In genomic region chr8:70863956-70864711, GRCm38 (mm10) we compare ENCODE assay signal across 8 mouse cellular contexts. TPM values are rescaled to one million over a fixed set of nuclear protein-coding genes. Genes with fewer than 3 reads are reported as not detected.
A peak's percentile ranks its signal among the peaks of the same experiment; 100 is the strongest.
DNase-seq lines count a peak whose midpoint lies in the region; ATAC-seq and TF ChIP-seq lines count a peak whose summit lies in the region.

No protein-coding gene starts in this region.

- H3K9me3 ChIP-seq in ES-Bruce4 (replicated peaks; ENCODE audit: control insufficient read depth, insufficient read depth, low read length, poor library complexity, severe bottlenecking): no peaks in the 10 kb centered on the region
- H3K9me3 ChIP-seq in forebrain, embryonic 11.5 days (ENCODE audit: control insufficient read depth, low read length): no peaks in the 10 kb centered on the region
- no peaks in the 10 kb centered on the region for H3K9me3 ChIP-seq in intestine, embryonic 16.5 days (ENCODE audit: control insufficient read depth, low read length)

- H3K4me3 ChIP-seq in ES-Bruce4 (ENCODE audit: low read depth, low read length): peak overlapping the region; percentile 20
- H3K4me3 ChIP-seq in forebrain, embryonic 11.5 days (ENCODE audit: low read depth, low read length): peak overlapping the region; percentile 54
- H3K4me3 ChIP-seq in intestine, embryonic 16.5 days (ENCODE audit: low read length): peak overlapping the region; percentile 53

- ATAC-seq in forebrain, embryonic 11.5 days (replicated peaks; ENCODE audit: low FRiP score): no peak
- ATAC-seq in intestine, embryonic 16.5 days: no peak

- TF ChIP-seq CTCF in ES-Bruce4 (IDR thresholded peaks at IDR 0.05; ENCODE audit: low read depth, low read length): no peak

- TF ChIP-seq EP300 in ES-Bruce4 (IDR thresholded peaks at IDR 0.05; ENCODE audit: insufficient read depth, low read depth, low read length): no peak

- intact Hi-C loops in heart, postnatal 25 days (cut with DNase I): no loop called here

- H3K36me3 ChIP-seq in ES-Bruce4 (ENCODE audit: control insufficient read depth, insufficient read depth, low read length, poor library complexity, severe bottlenecking): no peaks in the 10 kb centered on the region; the same call in 1 of the 2 replicates
- H3K36me3 ChIP-seq in forebrain, embryonic 11.5 days (ENCODE audit: control insufficient read depth, insufficient read depth, low read length): no peaks in the 10 kb centered on the region
- H3K36me3 ChIP-seq in intestine, embryonic 16.5 days (ENCODE audit: control insufficient read depth, insufficient read depth, low read length): no peaks in the 10 kb centered on the region

- peak overlapping the region; percentile 97 for H3K4me2 ChIP-seq in forebrain, embryonic 11.5 days (ENCODE audit: low read depth, low read length, severe bottlenecking)
- peak overlapping the region; percentile 81 for H3K4me2 ChIP-seq in intestine, embryonic 16.5 days (ENCODE audit: low read depth, low read length)

- peaks cover 3% of the 10 kb centered on the region for H3K4me1 ChIP-seq in ES-Bruce4 (ENCODE audit: control insufficient read depth, insufficient read depth, low read length)
- peaks cover 28% of the 10 kb centered on the region for H3K4me1 ChIP-seq in forebrain, embryonic 11.5 days (replicated peaks; ENCODE audit: control insufficient read depth, insufficient read depth, low read length)
- H3K4me1 ChIP-seq in intestine, embryonic 16.5 days (ENCODE audit: control insufficient read depth, insufficient read depth, low read length): peaks cover 43% of the 10 kb centered on the region

- peaks cover 14% of the 10 kb centered on the region for H3K27me3 ChIP-seq in ES-Bruce4 (ENCODE audit: control insufficient read depth, insufficient read depth, low read length, poor library complexity, severe bottlenecking)
- peaks cover 7% of the 10 kb centered on the region for H3K27me3 ChIP-seq in forebrain, embryonic 11.5 days (ENCODE audit: control insufficient read depth, insufficient read depth, low read length)
- H3K27me3 ChIP-seq in intestine, embryonic 16.5 days (replicated peaks; ENCODE audit: control insufficient read depth, insufficient read depth, low read length): peaks cover 24% of the 10 kb centered on the region

- peak overlapping the region; percentile 41; the same call in 1 of the 2 replicates for H3K9ac ChIP-seq in ES-Bruce4 (ENCODE audit: low read depth, poor library complexity, severe bottlenecking)
- peak overlapping the region; percentile 79 for H3K9ac ChIP-seq in forebrain, embryonic 11.5 days (ENCODE audit: low read length)
- peak overlapping the region; percentile 59 for H3K9ac ChIP-seq in intestine, embryonic 16.5 days (ENCODE audit: low read depth, low read length)

- no peak overlapping the region for H3K27ac ChIP-seq in ES-Bruce4 (ENCODE audit: insufficient read depth, low read length)
- peak overlapping the region; percentile 96 for H3K27ac ChIP-seq in forebrain, embryonic 11.5 days (ENCODE audit: low read depth, low read length)
- H3K27ac ChIP-seq in intestine, embryonic 16.5 days (ENCODE audit: low read length): peak overlapping the region; percentile 17; the same call in 1 of the 2 replicates

- TF ChIP-seq POLR2A in ES-Bruce4 (IDR thresholded peaks at IDR 0.05; ENCODE audit: insufficient read depth, low read length): no peak

- peak; percentile 93 for DNase-seq in heart, adult 11 months
- no peak for DNase-seq in heart, postnatal 25 days (ENCODE audit: low spot score)
- DNase-seq in forebrain, embryonic 11.5 days (ENCODE audit: low spot score): peak; percentile 76
- DNase-seq in naive thymus-derived CD4-positive, alpha-beta T cell, adult 2 months (ENCODE audit: low read depth): peak; percentile 63
- DNase-seq in layer of hippocampus, postnatal 14 days (ENCODE audit: low spot score in 2 of 2): no peak
- no peak for DNase-seq in layer of hippocampus, adult 9-11 months

- 1% methylated on average over 46 of the region's 46 CpGs for WGBS in forebrain, embryonic 11.5 days
- WGBS in intestine, embryonic 16.5 days: 2% methylated on average over 46 of the region's 46 CpGs

RNA-seq across cellular contexts. Expression of gene Kcnn1, which starts 1.1 kb away (rescaled TPM):
- 1 to 10 TPM; 8.1 to 8.6 TPM for total RNA-seq in heart, postnatal 25 days (2021)
- 3.2 and 3.5 TPM in 2 replicates for polyA plus RNA-seq in ES-Bruce4 (2011; ENCODE audit: insufficient read depth, insufficient read length, low read depth, missing spikeins)
- polyA plus RNA-seq in forebrain, embryonic 11.5 days (2014; fragmentation: Nextera tagmentation; extraction: Ambion mirVana): 9.0 and 13.4 TPM in 2 replicates
- polyA plus RNA-seq in intestine, embryonic 16.5 days (2015; fragmentation: Nextera tagmentation; extraction: Ambion mirVana): 1.0 and 1.2 TPM in 2 replicates
- 10 to 100 TPM; 22.0 to 22.8 TPM for total RNA-seq in layer of hippocampus, postnatal 14 days (2021)

RNA-seq across cellular contexts. Expression of gene Ccdc124, which starts 9.6 kb away (rescaled TPM):
- 10 to 100 TPM; 46.6 to 47.7 TPM for total RNA-seq in heart, postnatal 25 days (2021)
- 62.8 and 67.2 TPM in 2 replicates for polyA plus RNA-seq in ES-Bruce4 (2011; ENCODE audit: insufficient read depth, insufficient read length, low read depth, missing spikeins)
- polyA plus RNA-seq in forebrain, embryonic 11.5 days (2014; fragmentation: Nextera tagmentation; extraction: Ambion mirVana): 165 and 176 TPM in 2 replicates
- 79.3 and 90.1 TPM in 2 replicates for polyA plus RNA-seq in intestine, embryonic 16.5 days (2015; fragmentation: Nextera tagmentation; extraction: Ambion mirVana)
- 10 to 100 TPM; 84.5 to 92.7 TPM for total RNA-seq in layer of hippocampus, postnatal 14 days (2021)

RNA-seq across cellular contexts. Expression of gene Arrdc2, which starts 24.6 kb away (rescaled TPM):
- 10 to 100 TPM in 1 of 2 experiments, 1 to 10 TPM in 1; 9.2 to 10.2 TPM for total RNA-seq in heart, postnatal 25 days (2021)
- polyA plus RNA-seq in ES-Bruce4 (2011; ENCODE audit: insufficient read depth, insufficient read length, low read depth, missing spikeins): 11.1 and 12.1 TPM in 2 replicates
- polyA plus RNA-seq in forebrain, embryonic 11.5 days (2014; fragmentation: Nextera tagmentation; extraction: Ambion mirVana): 6.3 and 7.2 TPM in 2 replicates
- 8.3 and 9.0 TPM in 2 replicates for polyA plus RNA-seq in intestine, embryonic 16.5 days (2015; fragmentation: Nextera tagmentation; extraction: Ambion mirVana)
- total RNA-seq in layer of hippocampus, postnatal 14 days (2021): 10 to 100 TPM; 23.3 to 24.5 TPM

RNA-seq across cellular contexts. Expression of gene Slc5a5, which starts 28.4 kb away (rescaled TPM):
- total RNA-seq in heart, postnatal 25 days (2021): not detected
- 13.3 TPM in 2 replicates for polyA plus RNA-seq in ES-Bruce4 (2011; ENCODE audit: insufficient read depth, insufficient read length, low read depth, missing spikeins)
- polyA plus RNA-seq in forebrain, embryonic 11.5 days (2014; fragmentation: Nextera tagmentation; extraction: Ambion mirVana): 0.43 and 0.44 TPM in 2 replicates
- 0.31 and 0.32 TPM in 2 replicates for polyA plus RNA-seq in intestine, embryonic 16.5 days (2015; fragmentation: Nextera tagmentation; extraction: Ambion mirVana)
- 1 to 10 TPM; 7.3 to 8.3 TPM for total RNA-seq in layer of hippocampus, postnatal 14 days (2021)

RNA-seq across cellular contexts. Expression of gene Rpl18a, which starts 33.1 kb away (rescaled TPM):
- total RNA-seq in heart, postnatal 25 days (2021): 100 to 1,000 TPM; 838 to 880 TPM
- polyA plus RNA-seq in ES-Bruce4 (2011; ENCODE audit: insufficient read depth, insufficient read length, low read depth, missing spikeins): 2,473 and 2,707 TPM in 2 replicates
- polyA plus RNA-seq in forebrain, embryonic 11.5 days (2014; fragmentation: Nextera tagmentation; extraction: Ambion mirVana): 2,879 and 3,145 TPM in 2 replicates
- polyA plus RNA-seq in intestine, embryonic 16.5 days (2015; fragmentation: Nextera tagmentation; extraction: Ambion mirVana): 4,291 and 4,407 TPM in 2 replicates
- total RNA-seq in layer of hippocampus, postnatal 14 days (2021): 100 to 1,000 TPM; 673 to 736 TPM

Comparison
In these comparisons a context has a peak if more than half of its experiments do, and no peak if none do; other contexts are left out.
1. DNase-seq: peak in heart, adult 11 months (single experiment), forebrain, embryonic 11.5 days (single experiment) and naive thymus-derived CD4-positive, alpha-beta T cell, adult 2 months (single experiment); none in heart, postnatal 25 days (single experiment), layer of hippocampus, postnatal 14 days (0 of 2) and layer of hippocampus, adult 9-11 months (single experiment).
2. Peak in every context shown above with its lines, with median percentiles within 50 percentile points of each other: H3K4me3 ChIP-seq and H3K9ac ChIP-seq.